Comparison of ENCODE assay signal across 18 mouse cellular contexts in the genomic region with DNA sequence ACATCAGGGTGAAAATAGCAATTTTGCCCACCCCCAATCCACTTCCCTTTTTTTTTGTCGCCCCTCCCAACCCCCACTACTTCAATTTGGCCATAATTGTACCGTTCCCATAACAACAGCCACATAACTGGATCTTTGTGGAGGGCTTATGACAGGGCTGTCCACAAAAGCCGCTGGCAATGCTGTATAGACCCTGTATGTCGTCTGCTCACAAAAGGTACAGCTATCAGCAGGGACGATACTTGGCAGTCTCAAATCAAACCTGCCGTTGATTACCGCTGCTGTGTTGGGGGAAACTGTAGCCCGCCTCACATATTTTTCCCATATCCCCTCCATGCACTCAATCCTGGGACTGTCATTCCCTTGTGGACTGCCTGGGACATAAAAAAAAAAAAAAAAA.
"Had no signal": no experiment of that assay in that cellular context is flagged by ENCODE, and none has a peak within 500 bp of the region (broad histone marks: within the 10 kb centered on the region; RNA-seq: fewer than 3 reads in every experiment).

No protein-coding gene starts in this region.

- H3K4me2 ChIP-seq: kidney, embryonic 15.5 days; liver, embryonic 13.5 days; midbrain, embryonic 11.5 days; neural tube, embryonic 12.5 days; neural tube, embryonic 15.5 days; stomach, embryonic 15.5 days had no signal

- H3K27me3 ChIP-seq: kidney, embryonic 15.5 days; liver, embryonic 13.5 days; neural tube, embryonic 12.5 days; neural tube, embryonic 15.5 days; stomach, embryonic 15.5 days had no signal

- H3K4me1 ChIP-seq: kidney, embryonic 15.5 days; liver, embryonic 13.5 days; neural tube, embryonic 12.5 days; stomach, embryonic 15.5 days had no signal

- DNase-seq: kidney, postnatal 10 days; kidney, postnatal 36 days; layer of hippocampus, postnatal 36 days; liver, embryonic 13.5 days; lung, adult 2 months; lung, postnatal 14 days; lung, postnatal 4 days; midbrain, embryonic 14.5 days; right cerebral cortex, adult 18-20 months; right cerebral cortex, postnatal 25 days; spleen, adult 18-20 months; thymus, postnatal 25 days had no signal

- H3K4me3 ChIP-seq: kidney, embryonic 15.5 days; left cerebral cortex, adult 2 months; liver, embryonic 13.5 days; neural tube, embryonic 12.5 days; neural tube, embryonic 15.5 days; stomach, embryonic 15.5 days had no signal

- H3K27ac ChIP-seq: kidney, embryonic 15.5 days; left cerebral cortex, adult 2 months; liver, embryonic 13.5 days; neural tube, embryonic 12.5 days; neural tube, embryonic 15.5 days; stomach, embryonic 15.5 days had no signal

- H3K9me3 ChIP-seq: kidney, embryonic 15.5 days; neural tube, embryonic 12.5 days; neural tube, embryonic 15.5 days; stomach, embryonic 15.5 days had no signal

- H3K36me3 ChIP-seq: kidney, embryonic 15.5 days; liver, embryonic 13.5 days; neural tube, embryonic 12.5 days; neural tube, embryonic 15.5 days; stomach, embryonic 15.5 days had no signal

- H3K9ac ChIP-seq: kidney, embryonic 15.5 days; liver, embryonic 13.5 days; neural tube, embryonic 12.5 days; neural tube, embryonic 15.5 days; stomach, embryonic 15.5 days had no signal
